Mouse (Mus musculus) hindbrain, embryonic 12.5 days (tissue): ENCODE results near the gene Klhl12. TPM values are rescaled to one million over a fixed set of nuclear protein-coding genes. Genes with fewer than 3 reads are reported as not detected.
"Not testable (repeated sequence)": the region's sequence is repeated elsewhere in the genome, so short reads cannot be mapped to it uniquely, and the experiment has no call there.

Source experiments
- ATAC-seq: fragments of 200-750 bp; cut with Nextera tagmentation; 2 replicates; pipeline ENCODE4 v1.8.0; 2017; ENCODE audit warnings: moderate TSS enrichment; ENCODE audit not compliant: low FRiP score
- H3K27ac ChIP-seq: fragments of 300-500 bp; sonication (generic); 2 replicates; pipeline ENCODE4 v1.5.1; 2016; ENCODE audit warnings: mild to moderate bottlenecking
- H3K27me3 ChIP-seq: fragments of 300-500 bp; sonication (generic); 2 replicates; pipeline ENCODE4 v1.6.1; 2016; ENCODE audit warnings: mild to moderate bottlenecking
- H3K36me3 ChIP-seq: fragments of 300-500 bp; sonication (generic); 2 replicates; pipeline ENCODE4 v1.6.1; 2016; ENCODE audit warnings: mild to moderate bottlenecking
- H3K4me1 ChIP-seq: fragments of 300-500 bp; sonication (generic); 2 replicates; pipeline ENCODE4 v1.6.1; 2016
- H3K4me2 ChIP-seq: fragments of 300-500 bp; sonication (generic); replicated peaks from 2 replicates; pipeline ENCODE4 v1.6.1; 2016; ENCODE audit warnings: mild to moderate bottlenecking
- H3K4me3 ChIP-seq: fragments of 300-500 bp; sonication (generic); 2 replicates; pipeline ENCODE4 v1.5.1; 2016; ENCODE audit warnings: mild to moderate bottlenecking
- H3K9ac ChIP-seq: fragments of 300-500 bp; sonication (generic); 2 replicates; pipeline ENCODE4 v1.6.1; 2016; ENCODE audit warnings: mild to moderate bottlenecking, moderate library complexity
- H3K9me3 ChIP-seq: fragments of 300-500 bp; sonication (generic); replicated peaks from 2 replicates; pipeline ENCODE4 v1.6.1; 2016; ENCODE audit warnings: mild to moderate bottlenecking
- WGBS: fragments of 180-500 bp; shearing (Covaris S2); methylation state at CpG from one replicate; pipeline ENCODE4 v1.1.7; 2016; 5-methylcytosine and 5-hydroxymethylcytosine counted together
- polyA plus RNA-seq: library from polyadenylated mRNA; unstranded; fragments of >200 nt; fragmentation: Nextera tagmentation; extraction: Ambion mirVana; gene quantifications from 2 replicates; pipeline ENCODE4 v1.2.1, GENCODE M21; 2016

Gene Klhl12
- polyA plus RNA-seq, 1 experiment from 2014 or later, result 32.9 TPM

DNA sequence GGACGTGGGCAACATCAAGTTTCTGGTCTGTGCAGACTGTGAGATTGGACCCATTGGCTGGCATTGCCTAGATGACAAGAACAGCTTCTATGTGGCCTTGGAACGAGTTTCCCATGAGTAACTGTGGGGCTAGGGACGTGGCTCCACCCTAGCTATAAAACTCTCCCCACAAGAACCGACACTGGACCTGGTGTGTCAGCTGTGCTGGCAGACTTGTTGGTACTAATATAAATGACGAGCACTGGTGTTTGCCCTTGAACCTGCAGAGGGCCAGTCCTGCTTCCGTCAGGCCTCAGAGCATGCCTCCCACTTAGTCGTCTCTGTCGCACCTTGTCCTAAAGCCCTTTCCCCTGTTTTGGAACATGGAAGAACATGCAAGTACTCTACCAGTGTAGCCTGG lies 50.9 kb downstream of the Klhl12 start:
- Histone ChIP-seq H3K27me3 (no peaks in the 10 kb centered on the region), H3K27ac (no peak overlapping the region), H3K4me2 (no peak overlapping the region), H3K4me3 (no peak overlapping the region), H3K9ac (no peak overlapping the region), H3K4me1 (no peaks in the 10 kb centered on the region), H3K9me3 (no peaks in the 10 kb centered on the region), H3K36me3 (peaks cover 41% of the 10 kb centered on the region)
- ATAC-seq, result no peak
- WGBS, result 97% methylated on average over 8 of the region's 8 CpGs

GRCm38 (mm10) chr1:134510018-134510417 lies 54.7 kb downstream of the Klhl12 start:
- 62% methylated on average over 7 of the region's 7 CpGs for WGBS
- ATAC-seq, result no peak
- peaks cover 10% of the 10 kb centered on the region for H3K4me1 ChIP-seq
- H3K9ac ChIP-seq, result no peak overlapping the region
- no peak overlapping the region for H3K4me3 ChIP-seq
- peaks cover 28% of the 10 kb centered on the region for H3K36me3 ChIP-seq
- no peak overlapping the region for H3K4me2 ChIP-seq
- H3K27me3 ChIP-seq, result peaks cover 29% of the 10 kb centered on the region
- H3K27ac ChIP-seq, result no peak overlapping the region
- no peaks in the 10 kb centered on the region for H3K9me3 ChIP-seq

DNA sequence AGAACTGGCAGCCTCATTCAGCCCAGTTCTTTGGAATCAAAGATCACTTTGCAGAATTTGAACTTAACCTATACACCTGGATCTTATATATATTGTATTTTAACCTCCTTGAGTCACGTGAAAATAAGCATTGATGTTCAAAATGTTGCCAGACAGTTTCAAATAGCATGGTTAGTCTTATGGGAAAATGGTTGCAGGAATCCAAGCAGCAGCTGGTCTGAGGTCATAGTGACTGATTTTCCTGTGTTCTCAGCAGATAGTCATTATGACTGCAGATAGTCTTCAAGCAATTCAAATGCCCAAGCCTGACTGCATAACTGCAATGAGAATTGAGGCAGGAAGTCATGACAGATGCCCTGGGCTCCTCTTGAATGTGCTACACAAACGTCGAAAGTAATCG lies 56.9 kb downstream of the Klhl12 start:
- 65% methylated on average over 4 of the region's 4 CpGs for WGBS
- Histone ChIP-seq H3K9me3 (no peaks in the 10 kb centered on the region), H3K9ac (no peak overlapping the region), H3K4me3 (no peak overlapping the region), H3K27ac (no peak overlapping the region), H3K4me2 (no peak overlapping the region), H3K36me3 (peaks cover 13% of the 10 kb centered on the region), H3K4me1 (peaks cover 15% of the 10 kb centered on the region), H3K27me3 (peaks cover 31% of the 10 kb centered on the region)
- ATAC-seq, result no peak

DNA sequence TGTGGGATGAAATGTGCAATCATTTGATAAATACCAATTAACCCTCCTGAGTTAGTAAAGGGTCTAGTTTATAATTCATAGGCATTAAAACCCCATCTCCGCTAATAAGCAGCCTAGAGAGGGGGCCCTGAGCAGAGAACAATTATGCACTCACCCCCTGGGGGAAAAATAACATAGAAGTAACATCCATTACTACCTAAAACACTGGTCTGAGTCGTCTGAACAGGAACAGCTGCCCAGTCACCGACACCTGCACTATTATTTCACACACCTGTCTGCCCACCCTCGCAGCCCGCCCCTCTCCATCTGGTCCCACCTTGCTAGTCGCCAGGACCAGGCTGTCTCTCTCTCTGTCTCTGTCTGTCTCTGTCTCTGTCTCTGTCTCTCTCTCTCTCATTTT lies 57.3 kb downstream of the Klhl12 start:
- ATAC-seq, result no peak
- no peaks in the 10 kb centered on the region for H3K9me3 ChIP-seq

DNA sequence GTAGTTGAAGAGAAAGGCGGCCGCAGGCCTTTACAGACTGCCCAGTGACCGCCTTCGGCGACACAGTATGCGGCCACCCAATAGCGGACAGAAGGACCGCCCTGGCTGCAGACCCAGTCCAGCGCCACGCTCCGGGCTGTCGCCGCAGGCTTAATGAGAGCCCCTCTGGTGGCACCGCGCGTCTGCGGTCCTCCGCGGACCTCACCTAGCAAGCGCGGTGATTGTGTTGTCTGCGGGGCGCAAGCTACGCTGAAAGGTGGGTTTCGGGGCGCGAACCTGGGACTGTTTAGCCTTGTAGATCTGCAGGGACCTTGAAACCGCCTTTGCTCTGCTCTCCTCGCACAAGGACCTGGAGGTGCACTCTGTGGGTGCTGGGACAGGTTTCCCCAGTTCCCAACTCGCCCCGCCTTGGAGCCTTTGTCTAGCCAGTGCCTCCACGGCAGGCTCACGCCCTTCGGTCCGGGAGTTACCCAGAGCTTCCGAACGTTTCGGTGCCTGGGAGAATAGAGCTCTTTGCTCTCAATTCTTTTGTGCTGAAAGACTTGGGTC lies 58.1 kb downstream of the Klhl12 start:
- Histone ChIP-seq H3K9me3 (no peaks in the 10 kb centered on the region), H3K4me3 (peak overlapping the region; percentile 37), H3K36me3 (peaks cover 1% of the 10 kb centered on the region), H3K9ac (peak overlapping the region; percentile 58), H3K4me1 (peaks cover 15% of the 10 kb centered on the region), H3K27ac (no peak overlapping the region), H3K27me3 (peaks cover 31% of the 10 kb centered on the region), H3K4me2 (peak overlapping the region; percentile 73)
- no peak; the same call in 1 of the 2 replicates for ATAC-seq
- WGBS, result 2% methylated on average over 37 of the region's 38 CpGs

More for the DNA sequence above, 57.3 kb downstream of the Klhl12 start:
- no peak overlapping the region for H3K4me2 ChIP-seq
- H3K27ac ChIP-seq, result no peak overlapping the region
- peaks cover 15% of the 10 kb centered on the region for H3K4me1 ChIP-seq
- H3K36me3 ChIP-seq, result peaks cover 9% of the 10 kb centered on the region
- H3K9ac ChIP-seq, result no peak overlapping the region
- H3K27me3 ChIP-seq, result peaks cover 31% of the 10 kb centered on the region
- H3K4me3 ChIP-seq, result no peak overlapping the region
- 58% methylated on average over 6 of the region's 6 CpGs for WGBS

DNA sequence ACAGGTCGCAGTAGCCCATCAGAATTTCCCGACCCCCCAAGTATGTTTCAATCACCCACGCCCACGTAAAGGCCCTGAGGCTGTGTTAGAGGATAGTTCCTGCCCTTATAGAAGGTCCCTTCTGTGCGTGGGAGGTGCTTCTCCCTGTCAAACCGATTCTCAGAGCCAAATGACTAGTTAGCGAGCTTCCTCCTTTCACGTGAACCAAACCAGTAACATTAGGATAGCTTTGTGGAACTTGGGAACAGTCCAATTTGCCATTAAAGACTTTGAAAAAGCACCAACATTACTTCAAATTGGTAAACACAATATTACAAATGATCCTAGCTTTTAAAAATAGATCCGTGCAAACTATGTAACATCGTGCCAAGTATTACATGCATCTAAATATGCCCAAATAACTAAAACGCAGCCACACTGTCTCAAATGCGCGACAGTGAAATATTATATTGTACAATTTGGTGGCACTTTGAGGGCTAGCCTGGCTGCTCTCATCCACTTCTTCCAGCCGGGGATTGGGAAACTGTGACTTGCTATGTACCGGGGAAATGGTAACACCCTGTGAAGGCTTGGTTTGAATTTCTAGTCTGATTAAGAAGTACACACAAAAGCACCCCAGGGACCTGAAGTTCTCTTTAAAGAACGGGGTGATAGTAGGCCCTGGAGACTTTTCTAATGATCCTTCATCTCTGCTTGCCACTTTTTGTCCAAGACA lies 58.7 kb downstream of the Klhl12 start:
- H3K27me3 ChIP-seq, result peaks cover 31% of the 10 kb centered on the region
- ATAC-seq, result no peak
- 46% methylated on average over 16 of the region's 16 CpGs for WGBS
- H3K4me2 ChIP-seq, result peak overlapping the region; percentile 73
- no peak overlapping the region; the same call in 1 of the 2 replicates for H3K9ac ChIP-seq
- H3K4me3 ChIP-seq, result peak overlapping the region; percentile 37; the same call in 1 of the 2 replicates
- peaks cover 15% of the 10 kb centered on the region for H3K4me1 ChIP-seq
- H3K9me3 ChIP-seq, result no peaks in the 10 kb centered on the region
- no peak overlapping the region for H3K27ac ChIP-seq
- H3K36me3 ChIP-seq, result no peaks in the 10 kb centered on the region

- Histone ChIP-seq H3K4me2 (no peak overlapping the region), H3K4me3 (no peak overlapping the region), H3K27me3 (peaks cover 31% of the 10 kb centered on the region), H3K4me1 (peaks cover 15% of the 10 kb centered on the region), H3K36me3 (no peaks in the 10 kb centered on the region), H3K9ac (no peak overlapping the region), H3K9me3 (no peaks in the 10 kb centered on the region), H3K27ac (peak overlapping the region; percentile 48; the same call in 1 of the 2 replicates)
- no peak for ATAC-seq
- 82% methylated on average over 2 of the region's 2 CpGs for WGBS
These were observed 60.6 kb downstream of the Klhl12 start for GRCm38 (mm10) chr1:134515891-134516290.

DNA sequence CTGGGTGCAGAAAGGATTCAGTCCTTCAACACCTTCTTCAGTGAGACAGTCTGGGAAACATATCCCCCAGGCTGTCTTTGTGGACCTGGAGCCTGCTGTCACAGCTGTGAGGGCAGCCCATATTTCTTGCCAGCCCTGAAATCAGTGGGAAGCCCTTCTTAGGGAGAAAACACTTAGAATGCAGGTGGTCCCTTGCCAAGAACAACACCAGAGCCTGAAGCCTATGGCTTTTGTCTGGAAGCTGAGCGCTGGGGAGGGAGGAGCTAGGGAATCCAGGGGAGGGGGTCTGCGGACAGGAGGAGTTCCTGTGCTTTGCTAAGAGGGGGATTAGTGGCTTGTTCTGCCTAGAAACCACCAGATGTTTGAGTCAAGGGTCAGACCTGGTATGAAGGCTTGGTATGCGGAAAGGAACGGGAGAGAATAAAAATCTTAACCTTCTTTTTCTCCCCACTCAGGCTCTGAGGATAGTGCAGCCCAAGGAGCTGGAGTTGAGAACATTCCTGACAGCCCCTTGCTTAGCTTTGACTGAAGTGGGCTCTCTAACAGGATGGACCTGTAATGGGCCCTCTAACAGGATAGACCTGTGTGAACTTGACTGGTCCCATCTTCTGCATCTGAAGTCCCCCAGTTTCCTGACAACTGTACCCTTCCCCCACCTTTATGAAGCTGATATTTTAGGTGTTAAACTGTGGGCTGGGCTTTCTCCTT lies 61.3 kb downstream of the Klhl12 start:
- Histone ChIP-seq H3K9ac (no peak overlapping the region), H3K9me3 (no peaks in the 10 kb centered on the region)
- no peak for ATAC-seq

DNA sequence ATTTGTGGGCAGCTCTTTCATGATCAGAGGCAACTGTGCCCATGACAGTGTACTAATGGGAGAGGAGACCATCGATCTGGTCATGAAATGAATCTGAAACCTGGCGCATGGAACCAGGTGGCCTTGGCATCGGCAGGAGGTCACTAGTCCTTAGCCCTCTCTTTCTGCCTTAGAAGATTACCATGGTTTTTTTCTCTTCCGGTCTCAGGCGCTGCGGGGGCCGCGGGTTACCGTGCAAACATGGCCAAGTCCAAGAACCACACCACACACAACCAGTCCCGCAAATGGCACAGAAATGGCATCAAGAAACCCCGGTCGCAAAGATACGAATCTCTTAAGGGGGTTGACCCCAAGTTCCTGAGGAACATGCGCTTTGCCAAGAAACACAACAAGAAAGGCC lies 62.5 kb downstream of the Klhl12 start:
- not testable (repeated sequence) for H3K4me3 ChIP-seq, H3K9me3 ChIP-seq, H3K36me3 ChIP-seq, H3K9ac ChIP-seq, ATAC-seq, H3K4me2 ChIP-seq, H3K27ac ChIP-seq
- peaks cover 12% of the 10 kb centered on the region for H3K4me1 ChIP-seq
- peaks cover 24% of the 10 kb centered on the region for H3K27me3 ChIP-seq
- 94% methylated on average over 14 of the region's 14 CpGs for WGBS

More for the DNA sequence above, 61.3 kb downstream of the Klhl12 start:
- H3K4me3 ChIP-seq, result no peak overlapping the region
- no peak overlapping the region for H3K4me2 ChIP-seq
- peaks cover 31% of the 10 kb centered on the region for H3K27me3 ChIP-seq
- WGBS, result 24% methylated on average over 4 of the region's 4 CpGs
- H3K27ac ChIP-seq, result peak overlapping the region; percentile 48; the same call in 1 of the 2 replicates
- no peaks in the 10 kb centered on the region for H3K36me3 ChIP-seq
- peaks cover 15% of the 10 kb centered on the region for H3K4me1 ChIP-seq

- 0 out of 2 replicates have a peak, but pooled peaks have one; percentile 46 for ATAC-seq
- Histone ChIP-seq H3K4me3 (no peak overlapping the region), H3K27me3 (peaks cover 16% of the 10 kb centered on the region), H3K36me3 (no peaks in the 10 kb centered on the region), H3K27ac (no peak overlapping the region), H3K9ac (no peak overlapping the region), H3K4me2 (no peak overlapping the region), H3K4me1 (0 out of 2 replicates have a peak, but pooled peaks cover 5% of the 10 kb centered on the region), H3K9me3 (no peaks in the 10 kb centered on the region)
- WGBS, result 15% methylated on average over 7 of the region's 7 CpGs
These were observed 63.3 kb downstream of the Klhl12 start for GRCm38 (mm10) chr1:134518677-134519076.

- H3K36me3 ChIP-seq, H3K4me2 ChIP-seq, H3K4me3 ChIP-seq, ATAC-seq, H3K27ac ChIP-seq, H3K9ac ChIP-seq, H3K4me1 ChIP-seq, H3K9me3 ChIP-seq: not testable (repeated sequence)
- 93% methylated on average over 5 of the region's 5 CpGs for WGBS
- peaks cover 10% of the 10 kb centered on the region for H3K27me3 ChIP-seq
These were observed 63.9 kb downstream of the Klhl12 start for GRCm38 (mm10) chr1:134519201-134519600.

- Histone ChIP-seq H3K9me3 (no peaks in the 10 kb centered on the region), H3K9ac (no peak overlapping the region), H3K4me3 (no peak overlapping the region), H3K27ac (no peak overlapping the region), H3K4me2 (no peak overlapping the region), H3K36me3 (no peaks in the 10 kb centered on the region), H3K4me1 (0 out of 2 replicates have a peak, but pooled peaks cover 5% of the 10 kb centered on the region), H3K27me3 (peaks cover under 1% of the 10 kb centered on the region; the same call in 1 of the 2 replicates)
- ATAC-seq, result no peak
- WGBS, result 82% methylated on average over 8 of the region's 8 CpGs
These were observed 64.8 kb downstream of the Klhl12 start for GRCm38 (mm10) chr1:134520001-134520721.
